Mouse (Mus musculus) midbrain, embryonic 10.5 days (tissue): ENCODE results near the gene Spdye4a. TPM values are rescaled to one million over a fixed set of nuclear protein-coding genes. Genes with fewer than 3 reads are reported as not detected.
A peak's percentile ranks its signal among the peaks of the same experiment; 100 is the strongest.

ENCODE experiments used
- DNase-seq: peaks from one replicate; pipeline ENCODE4 v3.0.0-alpha.2; 2017; ENCODE audit warnings: low spot score
- H3K27ac ChIP-seq: fragments of 300-500 bp; sonication (generic); replicated peaks from 2 replicates; pipeline ENCODE4 v1.5.1; 2016; ENCODE audit warnings: mild to moderate bottlenecking
- H3K27me3 ChIP-seq: fragments of 300-500 bp; sonication (generic); 2 replicates; pipeline ENCODE4 v1.6.1; 2016; ENCODE audit warnings: low read depth, mild to moderate bottlenecking; ENCODE audit not compliant: poor library complexity, severe bottlenecking
- H3K36me3 ChIP-seq: fragments of 300-500 bp; sonication (generic); 2 replicates; pipeline ENCODE4 v1.6.1; 2016; ENCODE audit warnings: mild to moderate bottlenecking, moderate library complexity
- H3K4me1 ChIP-seq: fragments of 300-500 bp; sonication (generic); 2 replicates; pipeline ENCODE4 v1.6.1; 2016
- H3K4me3 ChIP-seq: fragments of 300-500 bp; sonication (generic); 2 replicates; pipeline ENCODE4 v1.5.1; 2016; ENCODE audit warnings: mild to moderate bottlenecking, moderate library complexity
- H3K9me3 ChIP-seq: fragments of 300-500 bp; sonication (generic); replicated peaks from 2 replicates; pipeline ENCODE4 v1.6.1; 2016; ENCODE audit warnings: mild to moderate bottlenecking
- WGBS: fragments of 180-500 bp; shearing (Covaris S2); methylation state at CpG from one replicate; pipeline ENCODE4 v1.1.7; 2016; 5-methylcytosine and 5-hydroxymethylcytosine counted together
- polyA plus RNA-seq: library from polyadenylated mRNA; unstranded; fragments of >200 nt; fragmentation: Nextera tagmentation; extraction: Ambion mirVana; gene quantifications from 2 replicates; pipeline ENCODE4 v1.2.1, GENCODE M21; 2016

Gene Spdye4a
- polyA plus RNA-seq, 1 experiment from 2014 or later: not detected

GRCm38 (mm10) chr5:143255131-143255519, 28.4 kb upstream of the Spdye4a start:
- Histone ChIP-seq H3K27me3 (peaks cover 90% of the 10 kb centered on the region), H3K4me1 (peaks cover 30% of the 10 kb centered on the region), H3K4me3 (peak overlapping the region; percentile 50), H3K9me3 (no peaks in the 10 kb centered on the region), H3K36me3 (peaks cover 82% of the 10 kb centered on the region), H3K27ac (no peak overlapping the region)
- no peak for DNase-seq
- WGBS: 6% methylated on average over 24 of the region's 24 CpGs

GRCm38 (mm10) chr5:143254487-143255130, 27.9 kb upstream of the Spdye4a start:
- peak; percentile 58 for DNase-seq
- H3K9me3 ChIP-seq: no peaks in the 10 kb centered on the region
- WGBS: 2% methylated on average over 66 of the region's 66 CpGs
- H3K36me3 ChIP-seq: peaks cover 81% of the 10 kb centered on the region
- H3K4me3 ChIP-seq: peak overlapping the region; percentile 50
- H3K4me1 ChIP-seq: peaks cover 30% of the 10 kb centered on the region
- peaks cover 90% of the 10 kb centered on the region for H3K27me3 ChIP-seq
- H3K27ac ChIP-seq: no peak overlapping the region

GRCm38 (mm10) chr5:143253881-143254486, 27.3 kb upstream of the Spdye4a start:
- no peak for DNase-seq
- Histone ChIP-seq H3K9me3 (no peaks in the 10 kb centered on the region), H3K27me3 (peaks cover 86% of the 10 kb centered on the region), H3K27ac (no peak overlapping the region), H3K4me3 (peak overlapping the region; percentile 50), H3K4me1 (peaks cover 30% of the 10 kb centered on the region), H3K36me3 (peaks cover 80% of the 10 kb centered on the region)
- 3% methylated on average over 78 of the region's 81 CpGs for whole genome bisulfite sequencing

GRCm38 (mm10) chr5:143253186-143253880, 26.6 kb upstream of the Spdye4a start:
- Histone ChIP-seq H3K36me3 (peaks cover 80% of the 10 kb centered on the region), H3K27ac (no peak overlapping the region), H3K4me1 (peaks cover 30% of the 10 kb centered on the region), H3K27me3 (peaks cover 79% of the 10 kb centered on the region), H3K4me3 (peak overlapping the region; percentile 50), H3K9me3 (no peaks in the 10 kb centered on the region)
- peak; percentile 50 for DNase-seq
- WGBS: 1% methylated on average over 103 of the region's 103 CpGs

GRCm38 (mm10) chr5:143252791-143253185, 26.1 kb upstream of the Spdye4a start:
- peaks cover 80% of the 10 kb centered on the region for H3K36me3 ChIP-seq
- H3K9me3 ChIP-seq: no peaks in the 10 kb centered on the region
- peak overlapping the region; percentile 50 for H3K4me3 ChIP-seq

GRCm38 (mm10) chr5:143252039-143252438, 25.3 kb upstream of the Spdye4a start:
- DNase-seq: no peak
- H3K4me3 ChIP-seq: no peak overlapping the region
- peaks cover 80% of the 10 kb centered on the region for H3K36me3 ChIP-seq
- 41% methylated on average over 6 of the region's 6 CpGs for WGBS
- H3K4me1 ChIP-seq: peaks cover 30% of the 10 kb centered on the region
- H3K27ac ChIP-seq: no peak overlapping the region
- peaks cover 66% of the 10 kb centered on the region for H3K27me3 ChIP-seq
- no peaks in the 10 kb centered on the region for H3K9me3 ChIP-seq

More at GRCm38 (mm10) chr5:143252791-143253185, 26.1 kb upstream of the Spdye4a start:
- H3K4me1 ChIP-seq: peaks cover 30% of the 10 kb centered on the region
- 10% methylated on average over 18 of the region's 18 CpGs for WGBS
- no peak for DNase-seq
- peaks cover 74% of the 10 kb centered on the region for H3K27me3 ChIP-seq
- no peak overlapping the region for H3K27ac ChIP-seq

- Histone ChIP-seq H3K4me1 (no peaks in the 10 kb centered on the region), H3K9me3 (no peaks in the 10 kb centered on the region), H3K4me3 (no peak overlapping the region), H3K27me3 (no peaks in the 10 kb centered on the region), H3K36me3 (peaks cover 99% of the 10 kb centered on the region), H3K27ac (no peak overlapping the region)
- DNase-seq: no peak
- 97% methylated on average over 26 of the region's 26 CpGs for WGBS
Observed at GRCm38 (mm10) chr5:143244926-143245325, 18.2 kb upstream of the Spdye4a start.

- DNase-seq: no peak
- Histone ChIP-seq H3K36me3 (peaks cover 41% of the 10 kb centered on the region), H3K27ac (peak overlapping the region; percentile 97; the same call in 1 of the 2 replicates), H3K4me3 (peak overlapping the region; percentile 88), H3K9me3 (no peaks in the 10 kb centered on the region), H3K4me1 (peaks cover 29% of the 10 kb centered on the region), H3K27me3 (no peaks in the 10 kb centered on the region)
- WGBS: 65% methylated on average over 9 of the region's 9 CpGs
Observed at GRCm38 (mm10) chr5:143236036-143236435, 9.3 kb upstream of the Spdye4a start.

- peak; percentile 95 for DNase-seq
- 1% methylated on average over 58 of the region's 58 CpGs for WGBS
Observed at GRCm38 (mm10) chr5:143235028-143235693, 8.5 kb upstream of the Spdye4a start, which contains the start of gene Zfp12. Gene Zfp12, plus strand, starts transcription at chr5:143235163.

GRCm38 (mm10) chr5:143222287-143222686, 4.4 kb downstream of the Spdye4a start:
- Histone ChIP-seq H3K9me3 (no peaks in the 10 kb centered on the region), H3K4me1 (no peaks in the 10 kb centered on the region), H3K36me3 (no peaks in the 10 kb centered on the region), H3K27me3 (no peaks in the 10 kb centered on the region), H3K27ac (no peak overlapping the region), H3K4me3 (no peak overlapping the region)
- WGBS: 88% methylated on average over 1 of the region's 1 CpGs
- DNase-seq: no peak

More at GRCm38 (mm10) chr5:143235028-143235693, 8.5 kb upstream of the Spdye4a start, which contains the start of gene Zfp12:
- Histone ChIP-seq H3K27me3 (no peaks in the 10 kb centered on the region), H3K4me3 (peak within 1 kb of the TSS; percentile 88), H3K36me3 (peaks cover 33% of the 10 kb centered on the region), H3K9me3 (no peaks in the 10 kb centered on the region), H3K27ac (peak within 1 kb of the TSS; percentile 97), H3K4me1 (peaks cover 29% of the 10 kb centered on the region)

- no peak overlapping the region for H3K27ac ChIP-seq
- H3K9me3 ChIP-seq: no peaks in the 10 kb centered on the region
- H3K27me3 ChIP-seq: no peaks in the 10 kb centered on the region
- H3K4me1 ChIP-seq: no peaks in the 10 kb centered on the region
- H3K36me3 ChIP-seq: no peaks in the 10 kb centered on the region
- 88% methylated on average over 5 of the region's 5 CpGs for WGBS
- no peak for DNase-seq
- no peak overlapping the region for H3K4me3 ChIP-seq
Observed at GRCm38 (mm10) chr5:143220996-143221395, 5.7 kb downstream of the Spdye4a start.

GRCm38 (mm10) chr5:143213832-143214231, 12.9 kb downstream of the Spdye4a start:
- H3K27me3 ChIP-seq: no peaks in the 10 kb centered on the region
- WGBS: 93% methylated on average over 2 of the region's 2 CpGs
- H3K4me1 ChIP-seq: no peaks in the 10 kb centered on the region
- DNase-seq: no peak
- no peak overlapping the region for H3K4me3 ChIP-seq
- H3K36me3 ChIP-seq: no peaks in the 10 kb centered on the region
- H3K9me3 ChIP-seq: peaks cover 2% of the 10 kb centered on the region
- H3K27ac ChIP-seq: no peak overlapping the region
